Mouse (Mus musculus): Measurements from ENCODE around the gene Ccdc160. TPM values are rescaled to one million over a fixed set of nuclear protein-coding genes. Genes with fewer than 3 reads are reported as not detected.
A peak's percentile ranks its signal among the peaks of the same experiment; 100 is the strongest.

The Ccdc160 gene
- polyA plus RNA-seq, 1 experiment from 2014 or later = 9.6 TPM

GRCm38 (mm10) chrX:52759232-52759631 lies 31.8 kb upstream of the Ccdc160 start:
- WGBS = 66% methylated on average over 2 of the region's 2 CpGs
- no peaks in the 10 kb centered on the region for H3K4me1 ChIP-seq (ENCODE audit: control insufficient read depth, insufficient read depth, low read length)

GRCm38 (mm10) chrX:52760191-52760945 lies 30.6 kb upstream of the Ccdc160 start:
- Histone ChIP-seq H3K36me3 (ENCODE audit: control insufficient read depth, insufficient read depth, low read length) (no peaks in the 10 kb centered on the region), H3K9ac (ENCODE audit: low read depth, low read length) (no peak overlapping the region), H3K27ac (ENCODE audit: low read length) (no peak overlapping the region), H3K4me3 (ENCODE audit: low read depth, low read length) (no peak overlapping the region), H3K4me2 (ENCODE audit: low read length) (no peak overlapping the region), H3K9me3 (replicated peaks; ENCODE audit: control insufficient read depth, low read length, poor library complexity, severe bottlenecking) (no peaks in the 10 kb centered on the region), H3K27me3 (ENCODE audit: control insufficient read depth, insufficient read depth, low read depth, low read length) (no peaks in the 10 kb centered on the region), H3K4me1 (ENCODE audit: control insufficient read depth, insufficient read depth, low read length) (no peaks in the 10 kb centered on the region)
- WGBS = 73% methylated on average over 4 of the region's 4 CpGs
- ATAC-seq = no peak

More at GRCm38 (mm10) chrX:52759232-52759631, 31.8 kb upstream of the Ccdc160 start:
- H3K4me2 ChIP-seq (ENCODE audit: low read length) = no peak overlapping the region
- H3K36me3 ChIP-seq (ENCODE audit: control insufficient read depth, insufficient read depth, low read length) = no peaks in the 10 kb centered on the region
- H3K27ac ChIP-seq (ENCODE audit: low read length) = no peak overlapping the region
- H3K27me3 ChIP-seq (ENCODE audit: control insufficient read depth, insufficient read depth, low read depth, low read length) = no peaks in the 10 kb centered on the region
- no peak for ATAC-seq
- H3K9ac ChIP-seq (ENCODE audit: low read depth, low read length) = no peak overlapping the region
- H3K9me3 ChIP-seq (replicated peaks; ENCODE audit: control insufficient read depth, low read length, poor library complexity, severe bottlenecking) = no peaks in the 10 kb centered on the region
- no peak overlapping the region for H3K4me3 ChIP-seq (ENCODE audit: low read depth, low read length)

GRCm38 (mm10) chrX:52762221-52762620 lies 28.8 kb upstream of the Ccdc160 start:
- Histone ChIP-seq H3K4me2 (ENCODE audit: low read length) (no peak overlapping the region), H3K27ac (ENCODE audit: low read length) (no peak overlapping the region), H3K4me1 (ENCODE audit: control insufficient read depth, insufficient read depth, low read length) (no peaks in the 10 kb centered on the region), H3K9me3 (replicated peaks; ENCODE audit: control insufficient read depth, low read length, poor library complexity, severe bottlenecking) (no peaks in the 10 kb centered on the region), H3K4me3 (ENCODE audit: low read depth, low read length) (no peak overlapping the region), H3K27me3 (ENCODE audit: control insufficient read depth, insufficient read depth, low read depth, low read length) (no peaks in the 10 kb centered on the region), H3K36me3 (ENCODE audit: control insufficient read depth, insufficient read depth, low read length) (no peaks in the 10 kb centered on the region), H3K9ac (ENCODE audit: low read depth, low read length) (no peak overlapping the region)
- ATAC-seq = no peak
- 70% methylated on average over 4 of the region's 4 CpGs for WGBS

- H3K27me3 ChIP-seq (ENCODE audit: control insufficient read depth, insufficient read depth, low read depth, low read length) = no peaks in the 10 kb centered on the region
- no peak for ATAC-seq
- H3K36me3 ChIP-seq (ENCODE audit: control insufficient read depth, insufficient read depth, low read length) = no peaks in the 10 kb centered on the region
- H3K27ac ChIP-seq (ENCODE audit: low read length) = no peak overlapping the region
- no peak overlapping the region for H3K4me3 ChIP-seq (ENCODE audit: low read depth, low read length)
- 56% methylated on average over 3 of the region's 3 CpGs for WGBS
- no peak overlapping the region for H3K9ac ChIP-seq (ENCODE audit: low read depth, low read length)
- no peaks in the 10 kb centered on the region for H3K9me3 ChIP-seq (replicated peaks; ENCODE audit: control insufficient read depth, low read length, poor library complexity, severe bottlenecking)
- H3K4me1 ChIP-seq (ENCODE audit: control insufficient read depth, insufficient read depth, low read length) = no peaks in the 10 kb centered on the region
- no peak overlapping the region for H3K4me2 ChIP-seq (ENCODE audit: low read length)
Measured at GRCm38 (mm10) chrX:52775973-52776372, 15.0 kb upstream of the Ccdc160 start.

- Histone ChIP-seq H3K9ac (ENCODE audit: low read depth, low read length) (no peak overlapping the region), H3K27me3 (ENCODE audit: control insufficient read depth, insufficient read depth, low read depth, low read length) (no peaks in the 10 kb centered on the region), H3K36me3 (ENCODE audit: control insufficient read depth, insufficient read depth, low read length) (no peaks in the 10 kb centered on the region), H3K27ac (ENCODE audit: low read length) (no peak overlapping the region), H3K4me1 (ENCODE audit: control insufficient read depth, insufficient read depth, low read length) (no peaks in the 10 kb centered on the region), H3K4me2 (ENCODE audit: low read length) (no peak overlapping the region), H3K4me3 (ENCODE audit: low read depth, low read length) (no peak overlapping the region), H3K9me3 (replicated peaks; ENCODE audit: control insufficient read depth, low read length, poor library complexity, severe bottlenecking) (no peaks in the 10 kb centered on the region)
- WGBS = 86% methylated on average over 5 of the region's 5 CpGs
- no peak for ATAC-seq
Measured at GRCm38 (mm10) chrX:52777671-52778070, 13.3 kb upstream of the Ccdc160 start.

- H3K4me3 ChIP-seq (ENCODE audit: low read depth, low read length) = no peak overlapping the region
- no peaks in the 10 kb centered on the region for H3K36me3 ChIP-seq (ENCODE audit: control insufficient read depth, insufficient read depth, low read length)
- H3K9me3 ChIP-seq (replicated peaks; ENCODE audit: control insufficient read depth, low read length, poor library complexity, severe bottlenecking) = no peaks in the 10 kb centered on the region
- 78% methylated on average over 5 of the region's 5 CpGs for WGBS
- H3K27me3 ChIP-seq (ENCODE audit: control insufficient read depth, insufficient read depth, low read depth, low read length) = no peaks in the 10 kb centered on the region
- no peak overlapping the region for H3K4me2 ChIP-seq (ENCODE audit: low read length)
- H3K9ac ChIP-seq (ENCODE audit: low read depth, low read length) = no peak overlapping the region
- H3K27ac ChIP-seq (ENCODE audit: low read length) = no peak overlapping the region
- H3K4me1 ChIP-seq (ENCODE audit: control insufficient read depth, insufficient read depth, low read length) = no peaks in the 10 kb centered on the region
- ATAC-seq = no peak
Measured at GRCm38 (mm10) chrX:52783898-52784297, 7.1 kb upstream of the Ccdc160 start.

- no peaks in the 10 kb centered on the region for H3K9me3 ChIP-seq (replicated peaks; ENCODE audit: control insufficient read depth, low read length, poor library complexity, severe bottlenecking)
Measured at GRCm38 (mm10) chrX:52791944-52792719, 1.1 kb downstream of the Ccdc160 start.

GRCm38 (mm10) chrX:52792861-52793260 lies 1.9 kb downstream of the Ccdc160 start:
- Histone ChIP-seq H3K4me1 (ENCODE audit: control insufficient read depth, insufficient read depth, low read length) (no peaks in the 10 kb centered on the region), H3K36me3 (ENCODE audit: control insufficient read depth, insufficient read depth, low read length) (no peaks in the 10 kb centered on the region), H3K27me3 (ENCODE audit: control insufficient read depth, insufficient read depth, low read depth, low read length) (no peaks in the 10 kb centered on the region), H3K4me2 (ENCODE audit: low read length) (no peak overlapping the region), H3K27ac (ENCODE audit: low read length) (no peak overlapping the region), H3K9me3 (replicated peaks; ENCODE audit: control insufficient read depth, low read length, poor library complexity, severe bottlenecking) (no peaks in the 10 kb centered on the region), H3K4me3 (ENCODE audit: low read depth, low read length) (no peak overlapping the region), H3K9ac (ENCODE audit: low read depth, low read length) (no peak overlapping the region)
- WGBS = 47% methylated on average over 6 of the region's 6 CpGs
- ATAC-seq = no peak

More at GRCm38 (mm10) chrX:52791944-52792719, 1.1 kb downstream of the Ccdc160 start:
- no peak for ATAC-seq
- no peaks in the 10 kb centered on the region for H3K36me3 ChIP-seq (ENCODE audit: control insufficient read depth, insufficient read depth, low read length)
- H3K4me1 ChIP-seq (ENCODE audit: control insufficient read depth, insufficient read depth, low read length) = no peaks in the 10 kb centered on the region
- 42% methylated on average over 10 of the region's 10 CpGs for WGBS
- H3K4me3 ChIP-seq (ENCODE audit: low read depth, low read length) = peak overlapping the region; percentile 51
- no peak overlapping the region for H3K9ac ChIP-seq (ENCODE audit: low read depth, low read length)
- no peaks in the 10 kb centered on the region for H3K27me3 ChIP-seq (ENCODE audit: control insufficient read depth, insufficient read depth, low read depth, low read length)
- no peak overlapping the region for H3K27ac ChIP-seq (ENCODE audit: low read length)
- peak overlapping the region; percentile 58 for H3K4me2 ChIP-seq (ENCODE audit: low read length)

GRCm38 (mm10) chrX:52795816-52796215 lies 4.8 kb downstream of the Ccdc160 start:
- Histone ChIP-seq H3K27me3 (ENCODE audit: control insufficient read depth, insufficient read depth, low read depth, low read length) (no peaks in the 10 kb centered on the region), H3K9me3 (replicated peaks; ENCODE audit: control insufficient read depth, low read length, poor library complexity, severe bottlenecking) (no peaks in the 10 kb centered on the region), H3K4me3 (ENCODE audit: low read depth, low read length) (no peak overlapping the region), H3K27ac (ENCODE audit: low read length) (no peak overlapping the region), H3K4me1 (ENCODE audit: control insufficient read depth, insufficient read depth, low read length) (no peaks in the 10 kb centered on the region), H3K36me3 (ENCODE audit: control insufficient read depth, insufficient read depth, low read length) (no peaks in the 10 kb centered on the region), H3K4me2 (ENCODE audit: low read length) (no peak overlapping the region), H3K9ac (ENCODE audit: low read depth, low read length) (no peak overlapping the region)
- 20% methylated on average over 8 of the region's 8 CpGs for WGBS
- no peak for ATAC-seq

Data from midbrain, embryonic 16.5 days (tissue).